Mouse (Mus musculus) frontal cortex, postnatal 14 days (tissue): ENCODE data around the gene Il10ra.
A peak's percentile ranks its signal among the peaks of the same experiment; 100 is the strongest.

Experiments
- DNase-seq, 2 experiments: peaks; one replicate each; pipeline ENCODE4 v3.0.0; 2022; ENCODE audit warnings: low spot score in 2 of 2

The Il10ra gene

DNA sequence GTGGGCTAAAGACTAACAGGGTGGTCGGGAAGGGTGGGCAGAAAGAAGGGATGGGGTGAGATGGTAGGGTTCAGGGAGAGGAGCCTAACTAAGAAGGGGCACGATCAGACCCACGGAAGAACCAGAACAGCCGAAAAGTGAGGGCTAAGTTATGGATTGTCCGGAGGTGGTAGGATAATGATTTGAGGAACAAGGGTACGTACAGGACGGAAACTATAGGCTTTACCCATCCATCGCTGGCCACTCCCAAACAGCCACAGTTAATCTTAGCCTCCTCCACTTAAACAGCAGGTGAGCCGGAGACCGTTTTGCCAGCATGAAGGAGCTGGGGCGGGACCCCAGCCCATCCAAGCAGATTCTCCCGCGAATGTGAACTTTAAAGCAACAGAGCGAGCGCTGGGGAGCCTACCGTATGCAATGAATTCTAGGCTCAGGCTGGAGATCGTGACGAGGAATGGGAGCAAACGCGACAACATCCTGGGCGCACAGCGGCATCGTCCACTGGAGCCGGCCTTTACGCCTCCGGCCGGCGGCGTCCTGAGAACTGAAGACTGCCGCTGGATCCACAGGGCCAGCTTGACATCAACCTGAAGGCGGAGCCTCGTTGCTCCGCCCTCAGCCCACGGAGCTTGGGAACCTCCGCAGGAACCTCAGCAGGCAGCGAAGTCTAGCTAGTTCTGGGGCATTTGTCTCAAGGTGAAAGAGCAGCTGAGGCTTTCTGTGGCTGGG is at the start of gene Il10ra:
Gene Il10ra, minus strand, starts transcription at position 553 of the 729 bp plus-strand sequence.
- peak in 1 of 2 experiments; percentile 29 for DNase-seq

DNA sequence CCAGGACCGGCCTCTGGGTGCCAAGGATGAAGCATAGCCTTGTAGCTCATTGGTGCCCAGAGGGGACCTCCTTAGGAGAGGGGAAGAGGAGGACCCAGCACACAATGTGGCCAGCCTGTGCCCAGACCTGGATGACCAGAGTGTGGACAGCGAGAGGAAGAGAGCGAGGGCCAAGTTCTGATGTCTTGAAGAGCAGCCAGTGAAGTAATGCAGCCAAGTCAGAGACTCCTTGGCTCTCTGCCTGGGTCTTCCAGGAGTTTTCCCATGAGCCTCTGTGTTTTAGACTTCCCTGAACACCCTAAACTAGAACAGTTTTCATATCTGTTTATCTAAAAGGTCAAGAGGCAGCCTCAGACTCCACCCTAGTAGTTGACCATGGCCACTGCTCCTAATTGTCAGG is 48.7 kb upstream of the Il10ra start:
- no peak for DNase-seq

DNA sequence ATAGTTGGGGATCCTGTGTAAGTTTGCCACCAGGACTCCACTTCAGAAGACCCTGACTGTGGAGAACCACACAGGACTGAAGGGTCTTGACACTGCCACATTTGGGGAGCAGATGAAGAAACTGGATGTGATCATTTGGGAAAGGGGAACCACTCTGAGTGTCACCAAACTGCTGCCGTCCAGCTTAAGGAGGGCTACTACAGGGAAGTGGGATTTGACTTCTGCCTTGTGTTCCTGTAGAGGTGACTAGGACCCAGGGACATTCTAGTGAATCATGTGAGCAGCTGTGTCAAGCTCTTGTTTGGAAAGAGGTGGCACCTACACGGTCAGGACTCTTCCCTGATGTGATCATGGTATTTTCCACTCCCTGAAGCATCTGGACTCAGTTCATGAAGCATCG is 45.0 kb upstream of the Il10ra start:
- no peak for DNase-seq

- no peak for DNase-seq
Measured at GRCm38 (mm10) chr9:45311858-45312257, 42.9 kb upstream of the Il10ra start.

DNA sequence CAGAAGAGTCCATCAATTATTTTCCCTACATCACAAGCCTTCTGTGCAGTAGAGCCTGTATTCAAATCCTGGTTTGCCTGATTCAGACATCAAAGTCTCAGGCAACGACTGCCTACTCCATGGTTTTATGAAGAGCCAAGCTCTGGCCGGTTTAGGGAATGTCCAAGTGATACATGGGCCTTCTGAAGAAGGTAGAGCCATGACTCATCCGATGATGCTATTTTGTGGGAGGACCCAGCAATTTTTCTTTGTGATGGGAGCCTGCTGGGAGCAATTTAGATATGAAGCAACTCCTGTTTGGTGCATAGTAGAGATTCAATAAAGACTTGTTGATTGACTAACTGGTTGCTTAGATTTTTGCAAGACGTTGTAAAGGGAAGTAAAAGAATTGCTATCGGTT is 39.6 kb upstream of the Il10ra start:
- no peak for DNase-seq

DNA sequence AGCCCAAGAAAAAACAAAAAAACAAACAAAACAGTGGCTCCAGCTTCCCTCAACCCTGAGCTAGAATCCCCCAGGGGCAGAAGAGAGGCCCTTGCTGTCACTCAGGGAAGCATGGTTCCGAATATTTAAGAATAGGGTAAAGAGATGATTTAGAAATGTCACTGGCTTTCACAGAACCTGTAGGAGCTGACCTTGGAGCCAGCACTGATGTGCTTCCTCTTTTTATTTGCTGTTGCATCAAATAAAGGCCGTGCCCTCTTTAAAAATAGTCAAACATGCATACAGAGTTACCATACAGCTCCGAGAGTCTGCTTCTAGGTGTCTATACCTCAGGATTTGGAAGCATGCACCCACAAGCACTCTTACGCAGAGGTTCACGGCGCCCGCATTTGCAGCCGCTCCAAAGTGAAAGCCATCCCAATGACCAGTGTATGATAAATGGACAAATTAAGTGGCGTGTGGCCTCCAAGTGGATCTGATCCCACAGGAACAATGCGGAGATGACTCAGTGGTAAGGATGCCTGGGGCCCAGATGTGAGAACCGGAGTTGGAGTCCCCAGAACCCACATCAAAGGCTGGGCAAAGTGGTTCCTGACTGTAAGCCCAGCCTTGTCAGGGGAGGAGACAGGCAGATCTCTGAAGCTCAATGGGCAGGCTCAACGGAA is 37.9 kb upstream of the Il10ra start:
- no peak for DNase-seq

DNA sequence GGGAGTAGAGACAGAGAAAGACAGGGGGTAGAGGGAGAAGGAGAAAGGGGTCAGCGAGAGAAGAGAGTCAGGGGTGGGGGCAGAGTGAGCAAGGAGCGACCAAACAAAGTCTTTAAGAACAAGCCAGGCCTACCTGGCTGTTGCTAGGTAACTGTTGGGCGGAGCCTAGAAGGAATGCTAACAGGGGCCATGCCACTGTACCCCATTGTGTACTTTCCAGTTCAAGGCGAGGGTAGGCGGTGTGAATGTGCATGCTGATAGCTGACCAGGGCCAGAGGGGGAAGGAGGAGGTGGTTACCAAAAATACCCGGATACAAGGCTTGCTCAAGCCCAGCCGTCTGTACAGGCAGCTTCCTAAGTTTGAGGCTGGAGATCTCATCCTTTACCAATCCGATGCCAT is 32.8 kb upstream of the Il10ra start:
- no peak for DNase-seq

DNA sequence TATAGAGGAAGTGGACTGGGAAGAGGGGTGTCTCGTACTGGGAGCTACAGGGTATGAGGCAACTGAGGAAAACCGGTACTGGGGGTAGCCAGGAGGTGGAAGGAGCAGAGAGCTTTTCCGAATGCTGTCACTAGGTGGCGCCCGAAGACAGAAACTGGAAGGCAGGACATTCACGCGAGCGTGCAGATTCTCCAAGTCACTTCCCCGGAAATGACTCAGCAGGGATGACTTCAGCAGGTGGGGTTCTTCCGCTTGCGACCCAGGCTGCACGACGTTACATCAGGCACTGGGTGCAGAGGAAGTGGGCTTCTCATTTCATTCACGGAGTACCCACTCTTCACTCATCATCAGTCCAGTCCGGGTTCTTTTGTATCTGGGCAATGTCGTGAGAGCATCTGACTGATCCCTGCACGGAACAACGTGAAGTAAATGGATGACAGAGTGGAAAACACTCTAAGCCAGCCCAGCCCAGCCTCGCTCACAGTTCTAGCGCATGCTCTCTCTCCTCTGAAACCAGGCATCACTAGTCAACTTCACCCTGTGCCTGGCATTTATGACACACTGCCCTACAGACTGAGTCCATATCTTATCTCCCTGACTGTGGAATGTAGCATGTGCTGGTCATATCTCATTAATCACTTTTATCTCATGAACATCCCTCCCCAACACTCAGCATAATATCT is 31.6 kb upstream of the Il10ra start:
- peak; percentile 91 to 97 for DNase-seq

DNA sequence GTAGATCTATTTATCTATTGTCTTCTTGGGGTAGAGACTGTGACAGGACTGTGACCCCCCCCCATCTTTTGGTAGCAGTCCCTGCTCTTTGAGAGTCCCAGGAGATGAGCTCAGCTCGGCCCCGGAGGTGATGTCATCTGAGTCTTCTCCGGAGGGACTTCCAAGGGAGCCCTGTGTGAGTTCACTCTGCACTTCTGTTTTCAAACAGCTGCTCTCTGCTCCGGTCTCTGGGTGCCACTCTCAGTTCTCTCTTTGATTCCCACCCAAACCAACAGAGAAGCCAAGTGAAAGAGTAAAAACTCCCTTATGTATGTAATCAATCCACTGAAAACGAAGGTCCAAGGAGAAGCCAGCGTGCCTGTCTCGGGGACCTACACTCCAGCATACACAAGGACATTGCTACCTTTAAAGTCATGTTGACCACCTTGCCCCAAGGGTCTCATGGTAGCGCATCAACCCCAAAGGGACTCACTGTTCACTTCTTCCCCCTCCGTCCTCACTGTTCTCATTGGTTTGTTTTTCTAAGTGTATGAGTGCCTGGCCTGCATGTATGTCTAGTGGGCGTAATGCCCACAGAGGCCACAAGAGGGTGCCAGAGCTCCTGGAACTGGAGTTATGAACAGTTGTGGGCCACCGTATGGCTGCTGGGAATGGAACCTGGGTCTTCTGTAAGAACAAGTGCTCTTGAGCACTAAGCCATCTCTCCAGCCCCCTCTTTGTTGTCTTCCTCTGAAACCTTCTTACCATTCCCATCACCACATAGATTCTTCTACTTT is 30.5 kb upstream of the Il10ra start:
- DNase-seq, result no peak

DNA sequence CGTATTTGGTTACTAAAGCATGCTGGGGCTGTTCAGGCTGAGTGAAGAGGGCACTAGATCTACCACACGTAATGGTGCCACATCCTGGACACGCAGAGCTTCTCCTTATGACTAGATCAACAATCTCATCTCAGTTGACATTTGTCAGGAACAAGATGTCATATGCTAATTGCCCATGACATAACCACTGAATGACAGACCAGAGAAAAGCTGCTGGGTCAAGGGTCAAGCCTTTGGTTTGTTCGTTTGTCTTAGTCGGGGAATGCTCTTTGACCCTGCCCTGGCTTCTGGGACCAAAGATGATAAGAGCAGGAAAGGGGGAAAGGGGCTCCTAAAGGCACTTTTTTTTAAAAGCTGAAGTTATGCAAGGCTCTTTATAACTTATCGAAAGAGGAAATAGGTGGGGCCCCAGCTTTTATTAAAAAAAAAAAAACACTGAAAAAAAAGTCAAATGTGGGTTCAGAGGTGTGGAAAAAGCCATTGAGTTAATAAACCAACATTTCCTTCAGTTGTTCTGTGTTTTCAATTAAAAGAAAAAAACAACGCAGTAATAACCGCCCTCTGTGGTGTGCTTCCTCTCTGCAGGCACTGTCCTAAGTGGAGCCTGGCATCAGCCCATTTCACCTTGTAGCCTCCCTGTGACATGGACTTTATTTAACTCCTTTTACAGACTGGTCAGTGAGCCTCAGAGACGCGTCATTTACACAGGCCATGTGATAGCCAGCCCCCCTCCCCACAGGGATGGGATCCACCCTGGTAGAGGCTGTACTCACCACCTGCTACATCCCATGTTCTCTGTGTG is 25.5 kb upstream of the Il10ra start:
- DNase-seq, result no peak

DNA sequence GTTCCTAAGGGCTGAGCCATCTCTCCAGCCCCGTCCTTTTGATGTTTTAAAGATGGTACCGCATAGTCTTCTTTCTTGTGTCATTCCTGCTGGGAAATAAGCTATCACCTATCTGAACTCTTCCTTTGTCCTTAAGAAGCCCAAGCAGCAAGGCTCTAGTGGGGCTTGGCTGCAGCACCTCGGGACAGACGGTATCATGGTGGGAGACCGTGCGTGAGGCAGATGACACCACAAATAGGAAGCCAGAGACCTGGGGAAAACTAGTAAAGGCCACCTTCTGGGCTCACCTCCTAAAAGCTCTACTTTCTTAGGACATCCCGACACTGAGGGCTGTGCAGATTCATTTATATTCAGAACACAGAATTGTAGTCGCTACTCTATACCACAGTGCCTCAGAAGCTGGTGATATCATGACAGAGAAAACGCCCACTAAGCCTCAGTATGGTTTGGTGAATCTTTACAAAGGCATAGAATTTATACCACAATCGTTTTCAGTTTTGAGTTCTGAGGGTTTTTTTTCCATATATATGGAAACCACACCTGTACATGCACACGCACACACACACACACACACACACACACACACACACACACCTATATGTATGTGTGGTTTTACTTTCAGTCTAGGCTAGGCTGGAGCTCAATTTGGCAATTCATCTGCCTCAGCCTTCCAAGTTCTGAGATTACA is 22.7 kb upstream of the Il10ra start:
- no peak for DNase-seq

DNA sequence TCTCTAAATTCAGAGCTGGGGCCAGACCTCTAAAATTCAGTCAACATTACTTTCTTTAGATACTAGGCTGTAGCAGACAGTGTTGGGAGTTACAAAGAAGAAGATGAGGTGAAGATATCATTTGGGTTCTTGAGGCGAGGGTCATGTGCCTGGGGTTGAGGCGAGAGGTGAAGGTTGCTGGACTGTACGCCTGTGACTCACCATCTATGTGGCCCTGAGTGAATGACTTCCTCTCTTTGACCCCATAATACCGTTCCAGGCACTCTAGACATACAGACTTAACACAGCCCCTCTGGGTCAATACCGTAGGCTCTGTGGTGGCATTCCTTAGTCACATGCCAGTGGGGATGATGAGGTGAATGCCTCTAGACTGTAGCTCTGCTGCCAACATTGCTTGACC is 13.5 kb upstream of the Il10ra start:
- DNase-seq, result no peak

DNA sequence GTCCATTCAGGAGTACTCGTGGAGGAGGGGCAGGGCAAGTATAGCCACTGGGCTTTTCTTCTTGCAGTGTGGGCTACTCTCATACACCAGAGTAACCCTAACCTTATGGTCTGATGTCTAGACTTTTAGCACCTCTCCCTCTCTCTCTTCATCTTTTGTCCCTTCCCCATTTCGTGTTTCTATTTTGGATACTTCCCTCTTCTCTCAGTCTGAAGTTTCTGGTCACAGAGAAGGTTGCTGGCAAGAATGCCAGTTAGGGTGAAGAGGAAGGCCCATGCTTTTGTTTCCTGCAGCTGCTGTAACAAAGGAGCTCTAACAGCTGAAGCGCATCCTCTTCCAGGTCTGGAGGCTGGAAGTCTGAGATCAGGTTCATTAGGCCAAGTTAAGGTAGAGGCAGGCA is 11.9 kb upstream of the Il10ra start:
- DNase-seq, result no peak

DNA sequence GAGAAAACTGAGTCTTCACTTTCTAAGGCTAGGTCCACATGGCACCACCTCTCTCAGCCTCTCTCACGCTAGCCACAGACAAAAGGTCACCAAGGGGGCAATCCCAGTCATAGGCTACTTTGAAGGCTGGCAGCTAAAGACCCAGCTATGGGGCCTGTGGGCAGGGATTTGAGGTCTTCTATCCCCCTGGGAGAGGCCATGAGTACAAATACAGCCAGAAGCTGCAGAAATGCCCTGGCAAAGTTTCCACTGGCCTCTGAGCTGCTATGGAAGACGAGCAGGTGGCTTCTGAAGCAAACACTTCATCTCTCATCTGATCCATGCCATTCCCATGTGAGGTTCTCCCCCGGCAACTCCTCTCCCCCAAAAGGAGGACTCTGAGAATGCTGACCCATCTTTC is 11.1 kb upstream of the Il10ra start:
- no peak for DNase-seq

- DNase-seq, result no peak
Measured at GRCm38 (mm10) chr9:45274635-45275034, 5.7 kb upstream of the Il10ra start.

- no peak for DNase-seq
Measured at GRCm38 (mm10) chr9:45274218-45274617, 5.3 kb upstream of the Il10ra start.

GRCm38 (mm10) chr9:45272213-45272612 is 3.3 kb upstream of the Il10ra start:
- no peak for DNase-seq

GRCm38 (mm10) chr9:45268079-45268478 is 870 bp downstream of the Il10ra start:
- DNase-seq, result no peak

DNA sequence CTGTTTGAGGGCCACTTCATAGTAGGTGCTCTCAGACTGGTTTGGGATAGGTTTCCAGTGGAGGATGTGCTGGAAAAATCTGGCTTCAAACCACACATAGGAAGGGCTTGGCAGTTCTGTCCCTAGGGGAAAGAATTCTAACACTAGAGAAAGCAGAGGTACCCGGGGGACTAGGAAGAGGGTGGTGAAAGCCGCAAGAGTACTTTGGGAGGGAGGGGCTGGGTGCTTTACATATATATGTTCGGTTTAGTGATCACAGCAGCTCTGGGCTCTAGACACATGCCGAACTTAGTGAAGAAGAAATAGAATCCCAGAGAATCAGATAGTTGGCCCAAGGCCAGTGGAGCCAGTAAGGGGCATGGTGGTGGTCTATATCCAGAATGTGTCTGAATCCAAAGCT is 1.9 kb downstream of the Il10ra start:
- DNase-seq, result no peak

DNA sequence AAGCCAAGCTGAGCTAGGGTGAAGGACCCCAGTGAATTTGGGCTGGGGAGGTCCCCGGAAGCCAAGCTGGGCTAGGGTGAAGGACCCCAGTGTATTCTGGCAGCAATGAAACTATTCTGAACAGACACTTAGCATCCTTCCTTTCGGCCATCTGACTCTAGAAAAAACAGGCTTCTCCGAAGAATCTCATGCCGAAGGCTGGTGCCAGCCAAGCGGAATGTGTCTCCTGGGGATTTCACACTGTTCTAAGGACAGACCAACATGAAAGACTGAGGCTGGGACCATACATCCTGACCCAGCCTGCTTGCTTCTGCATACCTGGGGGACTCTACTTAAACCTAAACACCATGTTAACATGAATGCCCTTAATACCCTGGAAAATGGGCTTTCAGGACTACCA is 7.1 kb downstream of the Il10ra start:
- DNase-seq, result no peak

DNA sequence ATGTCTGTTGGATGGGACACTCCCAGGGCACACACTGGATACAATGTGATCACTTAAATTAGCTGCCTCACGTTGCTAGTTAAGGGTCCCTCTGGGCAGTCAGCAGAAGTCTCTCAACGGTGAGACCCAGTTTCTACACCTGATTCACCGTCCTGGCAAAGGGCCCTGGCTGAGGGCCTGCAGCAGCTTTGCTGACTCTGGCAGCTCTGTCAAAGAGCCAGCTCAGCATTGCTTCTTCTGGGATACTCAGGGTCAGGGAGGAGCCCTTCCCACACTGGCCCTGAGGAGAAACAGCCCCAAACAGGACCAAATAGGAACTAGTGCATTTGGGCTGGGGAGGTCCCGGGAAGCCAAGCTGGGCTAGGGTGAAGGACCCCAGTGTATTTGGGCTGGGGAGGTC is 7.5 kb downstream of the Il10ra start:
- no peak for DNase-seq
